Mouse (Mus musculus) intestine, postnatal 0 days (tissue): ENCODE measurements around the gene Tmem174. TPM values are rescaled to one million over a fixed set of nuclear protein-coding genes. Genes with fewer than 3 reads are reported as not detected.
A peak's percentile ranks its signal among the peaks of the same experiment; 100 is the strongest.

Experiments
- ATAC-seq: fragments of 200-750 bp; cut with Nextera tagmentation; 2 replicates; pipeline ENCODE4 v1.8.0; 2017; ENCODE audit warnings: mild to moderate bottlenecking, moderate TSS enrichment, moderate library complexity
- H3K27ac ChIP-seq: fragments of 300-500 bp; sonication (generic); 2 replicates; pipeline ENCODE4 v1.5.1; 2014; ENCODE audit warnings: mild to moderate bottlenecking, low read depth, low read length, moderate library complexity
- H3K27me3 ChIP-seq: fragments of 300-500 bp; sonication (generic); replicated peaks from 2 replicates; pipeline ENCODE4 v1.6.1; 2014; ENCODE audit warnings: low read length, mixed read lengths; ENCODE audit not compliant: control insufficient read depth, insufficient read depth
- H3K36me3 ChIP-seq: fragments of 300-500 bp; sonication (generic); 2 replicates; pipeline ENCODE4 v1.6.1; 2014; ENCODE audit warnings: mild to moderate bottlenecking, moderate library complexity; ENCODE audit not compliant: control insufficient read depth, insufficient read depth
- H3K4me1 ChIP-seq: fragments of 300-500 bp; sonication (generic); replicated peaks from 2 replicates; pipeline ENCODE4 v1.6.1; 2014; ENCODE audit warnings: antibody characterized with exemption, low read length, mixed read lengths; ENCODE audit not compliant: control insufficient read depth, insufficient read depth
- H3K4me2 ChIP-seq: fragments of 300-500 bp; sonication (generic); replicated peaks from 2 replicates; pipeline ENCODE4 v1.6.1; 2014; ENCODE audit warnings: low read depth, mild to moderate bottlenecking, moderate library complexity
- H3K4me3 ChIP-seq: fragments of 300-500 bp; sonication (generic); 2 replicates; pipeline ENCODE4 v1.5.1; 2014; ENCODE audit warnings: low read depth, low read length
- H3K9ac ChIP-seq: fragments of 300-500 bp; sonication (generic); 2 replicates; pipeline ENCODE4 v1.6.1; 2014; ENCODE audit warnings: mild to moderate bottlenecking, low read depth, low read length
- H3K9me3 ChIP-seq: fragments of 300-500 bp; sonication (generic); 2 replicates; pipeline ENCODE4 v1.6.1; 2016; ENCODE audit warnings: mixed run types; ENCODE audit not compliant: control insufficient read depth
- CTCF ChIP-seq: sonication (generic); IDR thresholded peaks from 2 replicates; pipeline ENCODE4 v1.5.1; 2016; ENCODE audit warnings: low read depth, mild to moderate bottlenecking, control low read depth, antibody characterized with exemption, moderate library complexity
- WGBS: fragments of 180-500 bp; shearing (Covaris S2); extraction: QIAGEN DNeasy Blood & Tissue Kit; methylation state at CpG from one replicate; pipeline ENCODE4 v1.1.7; 2014; 5-methylcytosine and 5-hydroxymethylcytosine counted together
- polyA plus RNA-seq: library from polyadenylated mRNA; unstranded; fragments of >200 nt; fragmentation: Nextera tagmentation; extraction: Ambion mirVana; gene quantifications from 2 replicates; pipeline ENCODE4 v1.2.1, GENCODE M21; 2015

Gene Tmem174
- polyA plus RNA-seq, 1 experiment from 2014 or later = 0.21 TPM

DNA sequence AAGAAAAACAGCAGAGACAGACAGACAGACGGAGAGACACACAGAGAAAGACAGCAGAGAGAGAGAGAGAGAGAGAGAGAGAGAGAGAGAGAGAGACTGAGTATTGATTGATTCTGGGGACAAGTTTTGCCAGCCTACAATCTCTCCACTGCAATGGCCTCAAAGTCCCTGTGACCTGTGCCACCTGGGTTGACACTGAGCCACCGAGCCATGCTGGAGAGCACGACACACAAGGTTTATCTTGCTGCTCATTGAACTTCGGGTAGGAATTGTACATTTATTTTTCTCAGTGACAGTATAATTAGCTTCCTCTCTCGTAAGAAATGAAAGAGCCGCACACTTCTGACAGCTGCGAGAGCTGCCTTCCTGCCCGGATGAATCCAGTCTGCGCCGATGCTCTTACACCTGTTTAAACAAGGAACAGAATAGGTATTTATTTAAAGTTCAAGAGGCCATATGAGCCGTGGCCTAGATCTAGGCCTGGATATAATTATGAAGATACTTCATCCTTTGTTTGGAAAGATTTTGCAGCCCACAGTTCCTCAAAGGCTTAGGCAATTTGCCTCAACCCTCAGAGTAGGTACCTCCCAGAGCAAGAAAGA lies 43.2 kb downstream of the Tmem174 start:
- peak overlapping the region; percentile 55 for H3K27ac ChIP-seq
- 0 out of 2 replicates have a peak, but pooled peaks cover 3% of the 10 kb centered on the region for H3K4me1 ChIP-seq
- no peak overlapping the region for H3K4me3 ChIP-seq
- WGBS = 25% methylated on average over 11 of the region's 11 CpGs
- H3K9me3 ChIP-seq = no peaks in the 10 kb centered on the region
- H3K27me3 ChIP-seq = no peaks in the 10 kb centered on the region
- ATAC-seq = peak; percentile 78
- H3K36me3 ChIP-seq = no peaks in the 10 kb centered on the region
- no peak for TF ChIP-seq CTCF
- no peak overlapping the region for H3K4me2 ChIP-seq
- H3K9ac ChIP-seq = no peak overlapping the region

- H3K27ac ChIP-seq = peak overlapping the region; percentile 50; the same call in 1 of the 2 replicates
- TF ChIP-seq CTCF = no peak
- no peak for ATAC-seq
- no peaks in the 10 kb centered on the region for H3K27me3 ChIP-seq
- 0 out of 2 replicates have a peak, but pooled peaks cover 3% of the 10 kb centered on the region for H3K4me1 ChIP-seq
- no peak overlapping the region for H3K9ac ChIP-seq
- H3K4me3 ChIP-seq = no peak overlapping the region
- H3K36me3 ChIP-seq = no peaks in the 10 kb centered on the region
- no peak overlapping the region for H3K4me2 ChIP-seq
- no peaks in the 10 kb centered on the region for H3K9me3 ChIP-seq
- WGBS = 39% methylated on average over 6 of the region's 6 CpGs
Observed at GRCm38 (mm10) chr13:98591406-98591805, 45.8 kb downstream of the Tmem174 start.

GRCm38 (mm10) chr13:98590693-98591389 lies 46.4 kb downstream of the Tmem174 start:
- 53% methylated on average over 6 of the region's 6 CpGs for WGBS
- no peak overlapping the region for H3K4me3 ChIP-seq
- H3K9me3 ChIP-seq = no peaks in the 10 kb centered on the region
- H3K4me1 ChIP-seq = 0 out of 2 replicates have a peak, but pooled peaks cover 3% of the 10 kb centered on the region
- H3K4me2 ChIP-seq = no peak overlapping the region
- TF ChIP-seq CTCF = no peak
- H3K27ac ChIP-seq = peak overlapping the region; percentile 50
- ATAC-seq = no peak
- no peaks in the 10 kb centered on the region for H3K36me3 ChIP-seq
- no peaks in the 10 kb centered on the region for H3K27me3 ChIP-seq
- H3K9ac ChIP-seq = no peak overlapping the region

GRCm38 (mm10) chr13:98589572-98589971 lies 47.6 kb downstream of the Tmem174 start:
- no peak for TF ChIP-seq CTCF
- no peaks in the 10 kb centered on the region for H3K9me3 ChIP-seq
- H3K4me1 ChIP-seq = 0 out of 2 replicates have a peak, but pooled peaks cover 3% of the 10 kb centered on the region
- H3K27ac ChIP-seq = no peak overlapping the region
- ATAC-seq = no peak
- no peak overlapping the region for H3K9ac ChIP-seq
- no peaks in the 10 kb centered on the region for H3K27me3 ChIP-seq
- no peaks in the 10 kb centered on the region for H3K36me3 ChIP-seq
- 27% methylated on average over 9 of the region's 9 CpGs for whole genome bisulfite sequencing
- H3K4me2 ChIP-seq = peak overlapping the region; percentile 83
- H3K4me3 ChIP-seq = peak overlapping the region; percentile 46

GRCm38 (mm10) chr13:98588951-98589501 lies 48.2 kb downstream of the Tmem174 start:
- WGBS = 1% methylated on average over 35 of the region's 35 CpGs
- peak; percentile 78 for ATAC-seq
- peak; percentile 98 for TF ChIP-seq CTCF
- H3K9me3 ChIP-seq = no peaks in the 10 kb centered on the region
- peak overlapping the region; percentile 58 for H3K27ac ChIP-seq
- H3K36me3 ChIP-seq = no peaks in the 10 kb centered on the region
- H3K4me1 ChIP-seq = 0 out of 2 replicates have a peak, but pooled peaks cover 3% of the 10 kb centered on the region
- H3K27me3 ChIP-seq = no peaks in the 10 kb centered on the region
- H3K4me2 ChIP-seq = peak overlapping the region; percentile 83
- H3K9ac ChIP-seq = peak overlapping the region; percentile 35
- peak overlapping the region; percentile 46 for H3K4me3 ChIP-seq

DNA sequence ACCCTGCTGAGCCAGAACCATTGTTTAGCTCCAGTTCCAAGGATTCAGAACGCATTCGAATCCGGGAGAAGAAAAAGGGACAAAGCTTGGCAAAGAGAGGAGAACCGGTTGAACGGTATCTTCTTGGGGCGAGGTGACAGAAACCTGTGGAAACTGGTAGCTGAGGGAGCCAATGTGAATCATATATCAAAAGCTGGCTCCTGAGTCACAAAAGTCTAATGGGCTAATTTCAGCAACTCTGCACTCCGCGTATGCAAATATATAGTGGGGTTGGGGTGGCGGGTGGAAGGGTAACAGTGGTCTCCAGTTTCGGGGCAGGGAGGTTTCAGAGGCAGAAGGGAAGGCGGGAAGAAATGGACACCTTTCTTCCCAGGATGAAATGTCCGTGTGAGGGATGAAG lies 48.7 kb downstream of the Tmem174 start:
- no peak for TF ChIP-seq CTCF
- peak; percentile 17 for ATAC-seq
- peak overlapping the region; percentile 35 for H3K9ac ChIP-seq
- H3K4me3 ChIP-seq = peak overlapping the region; percentile 46
- no peaks in the 10 kb centered on the region for H3K27me3 ChIP-seq
- H3K27ac ChIP-seq = peak overlapping the region; percentile 58
- H3K4me1 ChIP-seq = 0 out of 2 replicates have a peak, but pooled peaks cover 3% of the 10 kb centered on the region
- H3K4me2 ChIP-seq = peak overlapping the region; percentile 83
- H3K9me3 ChIP-seq = no peaks in the 10 kb centered on the region
- 15% methylated on average over 11 of the region's 12 CpGs for WGBS
- H3K36me3 ChIP-seq = no peaks in the 10 kb centered on the region
